Mouse (Mus musculus): ENCODE results near the gene Tln1.

DNA sequence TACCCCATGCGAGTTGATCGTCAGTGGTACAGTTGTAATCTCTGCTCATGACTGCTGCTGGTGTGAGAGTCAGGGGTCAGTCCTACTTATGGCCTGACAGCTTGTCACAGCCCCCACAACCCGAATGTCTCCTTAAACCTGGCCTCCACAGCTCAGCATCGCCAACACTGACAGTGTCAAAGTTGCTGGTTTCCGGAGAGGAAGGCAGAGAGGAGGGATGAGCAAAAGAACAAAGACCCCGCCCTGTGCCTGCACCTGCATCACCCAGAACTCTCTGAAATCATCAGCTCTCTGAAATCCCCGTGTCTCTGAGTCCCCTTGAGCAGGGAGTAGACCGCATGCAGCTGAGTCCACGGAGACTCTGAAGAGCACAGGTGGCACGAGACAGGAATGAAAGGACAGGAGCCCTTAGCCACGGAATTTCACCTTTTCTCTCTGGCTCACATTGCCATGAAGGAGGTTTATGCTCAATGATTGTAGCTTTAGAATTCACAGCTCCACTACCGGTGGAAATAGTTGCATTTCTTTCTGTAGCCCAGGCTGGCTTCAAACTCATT is 78.9 kb downstream of the Tln1 start, which contains the start of gene Sit1:
- TF ChIP-seq CTCF (IDR thresholded peaks at IDR 0.05; ENCODE audit: low read depth, low read length) (no peak), POLR2A (IDR thresholded peaks at IDR 0.05; ENCODE audit: extremely low read depth, insufficient read depth, low read length) (no peak)
